Comparison of ENCODE assay signal across 21 mouse cellular contexts in the genomic region with DNA sequence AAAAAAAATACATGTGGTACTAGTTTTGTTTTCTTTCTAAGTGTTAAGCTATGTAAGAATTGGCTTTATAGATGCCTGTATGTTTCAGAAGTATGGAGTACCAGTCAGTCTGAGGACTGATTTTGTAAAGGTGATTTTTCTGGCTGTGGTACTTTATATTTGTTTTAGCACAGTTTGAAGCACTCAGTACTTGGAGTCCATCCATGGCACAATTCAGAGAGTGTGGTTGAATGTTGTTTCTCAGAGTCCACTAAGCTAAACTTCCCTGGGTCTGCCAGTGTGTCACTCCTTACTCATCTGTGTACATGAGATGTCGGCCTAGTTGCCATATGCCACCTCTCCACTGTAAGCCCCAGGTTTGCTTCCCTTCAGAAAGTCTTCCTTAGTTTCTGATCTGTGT.
"Had no signal": no experiment of that assay in that cellular context is flagged by ENCODE, and none has a peak within 500 bp of the region (broad histone marks: within the 10 kb centered on the region; RNA-seq: fewer than 3 reads in every experiment).

No protein-coding gene starts in this region.

- H3K27ac ChIP-seq: left cerebral cortex, adult 2 months; liver, embryonic 13.5 days; lung, embryonic 15.5 days; macrophage; midbrain, embryonic 12.5 days; midbrain, embryonic 15.5 days; neural tube, embryonic 12.5 days; neural tube, embryonic 15.5 days; stomach, postnatal 0 days had no signal

- H3K4me2 ChIP-seq: liver, embryonic 13.5 days; lung, embryonic 15.5 days; midbrain, embryonic 12.5 days; midbrain, embryonic 15.5 days; neural tube, embryonic 12.5 days; neural tube, embryonic 15.5 days had no signal

- H3K36me3 ChIP-seq: midbrain, embryonic 15.5 days had no signal

- ATAC-seq: intestine, embryonic 16.5 days; midbrain, embryonic 15.5 days had no signal

- DNase-seq: kidney, adult 18-20 months; kidney, adult 9 months; kidney, postnatal 14 days; kidney, postnatal 4 days; layer of hippocampus, postnatal 36 days; liver, embryonic 13.5 days; right cerebral cortex, adult 18-20 months; right cerebral cortex, postnatal 14 days; right cerebral cortex, postnatal 4 days; thymus, adult 2 months; thymus, postnatal 14 days; thymus, postnatal 4 days had no signal

- H3K9me3 ChIP-seq: liver, embryonic 13.5 days; lung, embryonic 15.5 days; midbrain, embryonic 12.5 days; midbrain, embryonic 15.5 days; neural tube, embryonic 12.5 days; neural tube, embryonic 15.5 days had no signal

- H3K27me3 ChIP-seq: liver, embryonic 13.5 days; lung, embryonic 15.5 days; midbrain, embryonic 12.5 days; midbrain, embryonic 15.5 days; neural tube, embryonic 12.5 days; neural tube, embryonic 15.5 days had no signal

- H3K4me1 ChIP-seq: midbrain, embryonic 15.5 days; neural tube, embryonic 12.5 days; neural tube, embryonic 15.5 days had no signal

- H3K4me3 ChIP-seq: left cerebral cortex, adult 2 months; liver, embryonic 13.5 days; lung, embryonic 15.5 days; midbrain, embryonic 12.5 days; midbrain, embryonic 15.5 days; neural tube, embryonic 12.5 days; neural tube, embryonic 15.5 days had no signal

- H3K9ac ChIP-seq: liver, embryonic 13.5 days; lung, embryonic 15.5 days; midbrain, embryonic 12.5 days; midbrain, embryonic 15.5 days; neural tube, embryonic 12.5 days; neural tube, embryonic 15.5 days had no signal
